Mouse (Mus musculus) frontal cortex, postnatal 10 days (tissue): ENCODE data around the gene Zcchc4.
A peak's percentile ranks its signal among the peaks of the same experiment; 100 is the strongest.

ENCODE experiments used
- DNase-seq, 2 experiments: peaks; one replicate each; pipeline ENCODE4 v3.0.0; 2022; ENCODE audit warnings: low spot score in 2 of 2, mixed read lengths in 1 of 2

Zcchc4 gene

DNA sequence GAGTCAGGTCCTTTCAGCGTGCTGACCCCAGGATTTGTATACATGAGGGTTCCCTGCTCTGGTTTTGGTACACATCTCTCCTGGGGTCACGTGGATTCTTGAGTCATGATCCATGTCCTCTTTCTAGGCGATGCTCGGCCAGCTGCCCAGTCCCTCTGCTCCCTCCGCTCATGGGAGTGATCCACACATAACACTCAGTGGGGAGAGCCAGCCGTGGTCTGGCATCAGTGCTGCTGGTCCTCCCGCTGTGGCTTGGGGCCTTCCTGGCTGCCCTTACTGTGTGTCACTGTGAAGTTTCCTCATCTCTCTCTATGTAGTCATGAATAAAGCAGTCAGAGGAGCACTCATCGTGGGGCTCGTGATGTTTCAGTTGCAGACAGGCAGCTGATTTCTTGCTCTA lies 18.9 kb downstream of the Zcchc4 start:
- DNase-seq, result no peak

GRCm38 (mm10) chr5:52799274-52799985 lies 24.2 kb downstream of the Zcchc4 start:
- no peak for DNase-seq

DNA sequence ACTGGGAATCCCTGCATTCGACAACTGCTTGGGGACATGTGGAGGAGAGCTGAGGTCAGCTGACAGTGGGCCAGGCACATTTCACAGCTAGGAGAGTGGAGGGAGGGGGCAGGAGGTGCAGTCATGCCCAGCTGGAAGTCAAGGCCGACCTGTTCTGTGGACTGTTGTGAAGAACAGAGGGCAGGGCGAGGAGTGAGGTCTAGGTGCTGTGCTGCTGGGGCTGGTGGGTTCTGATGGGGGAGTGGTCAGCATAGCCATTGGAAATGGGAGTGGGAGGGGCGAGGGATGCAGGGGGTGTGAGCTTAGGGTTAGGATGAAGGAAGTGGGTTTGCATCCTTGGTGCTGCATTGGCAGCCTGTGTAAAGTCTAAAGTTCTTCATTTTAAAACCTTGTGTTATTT lies 30.6 kb downstream of the Zcchc4 start:
- no peak for DNase-seq

GRCm38 (mm10) chr5:52806349-52806748 lies 31.1 kb downstream of the Zcchc4 start:
- DNase-seq, result no peak

- DNase-seq, result no peak
Observed at GRCm38 (mm10) chr5:52807030-52807429, 31.8 kb downstream of the Zcchc4 start.

GRCm38 (mm10) chr5:52810446-52810845 lies 35.2 kb downstream of the Zcchc4 start:
- no peak for DNase-seq

DNA sequence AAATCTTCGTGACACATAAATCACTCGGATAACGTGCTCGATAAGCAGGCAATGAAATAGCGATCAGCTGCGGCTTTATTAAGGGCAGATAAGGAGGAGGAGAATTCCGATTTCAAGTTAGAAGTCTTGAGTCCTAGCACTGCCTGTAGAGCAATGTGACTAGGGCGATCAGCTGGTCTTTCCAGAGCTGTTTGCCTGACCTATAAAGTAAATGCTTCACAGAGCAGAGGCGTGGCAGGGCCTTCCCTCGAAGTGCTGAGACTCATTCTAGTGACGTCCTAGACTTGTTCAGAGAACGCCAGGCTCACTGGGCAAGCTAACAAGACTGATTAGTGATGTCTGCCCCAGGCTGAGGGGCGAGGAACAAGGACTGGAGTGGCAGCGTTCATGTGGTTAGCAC lies 35.8 kb downstream of the Zcchc4 start:
- no peak for DNase-seq

DNA sequence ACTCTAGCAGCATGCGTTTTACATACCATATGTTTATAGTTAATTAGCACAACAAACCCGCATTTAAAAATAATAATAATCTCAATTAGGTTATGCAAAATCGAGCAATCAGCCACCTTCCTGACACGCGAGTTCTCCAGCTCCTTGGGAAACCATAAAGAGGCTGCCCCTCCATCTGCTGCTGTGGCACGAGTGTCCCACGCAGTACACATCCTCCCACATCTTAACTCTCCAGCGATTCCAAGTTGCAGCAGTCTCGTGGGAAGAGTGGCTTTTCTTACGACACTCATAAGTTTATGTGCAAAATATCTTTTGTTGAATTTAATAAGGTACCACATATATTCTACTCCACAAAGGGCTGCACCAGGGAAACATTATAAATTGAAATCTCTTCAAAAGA lies 37.2 kb downstream of the Zcchc4 start:
- no peak for DNase-seq

- no peak for DNase-seq
Observed at GRCm38 (mm10) chr5:52813312-52813711, 38.1 kb downstream of the Zcchc4 start.

GRCm38 (mm10) chr5:52818676-52819075 lies 43.5 kb downstream of the Zcchc4 start:
- DNase-seq, result no peak

- DNase-seq, result peak in 1 of 2 experiments; percentile 32
Observed at GRCm38 (mm10) chr5:52821691-52822090, 46.5 kb downstream of the Zcchc4 start.

- no peak for DNase-seq
Observed at GRCm38 (mm10) chr5:52827923-52828322, 52.7 kb downstream of the Zcchc4 start.

DNA sequence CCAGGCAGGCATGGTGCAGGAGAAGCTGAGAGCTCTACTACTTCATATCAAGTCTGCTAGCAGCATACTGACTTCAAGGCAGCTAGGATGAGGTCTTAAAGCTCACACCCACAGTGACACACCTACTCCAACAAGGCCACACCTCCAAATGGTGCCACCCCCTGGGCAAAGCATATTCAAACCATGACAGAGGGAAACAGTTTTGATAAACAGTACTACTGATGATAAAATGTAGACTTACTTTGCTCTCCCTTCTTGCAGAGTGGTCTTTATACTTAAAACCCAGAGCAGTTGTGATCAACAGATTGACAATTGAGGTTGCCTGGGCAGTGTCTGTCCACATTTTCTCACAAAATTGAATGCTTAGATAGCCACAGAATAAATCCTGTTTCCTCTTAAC lies 57.8 kb downstream of the Zcchc4 start:
- no peak for DNase-seq

DNA sequence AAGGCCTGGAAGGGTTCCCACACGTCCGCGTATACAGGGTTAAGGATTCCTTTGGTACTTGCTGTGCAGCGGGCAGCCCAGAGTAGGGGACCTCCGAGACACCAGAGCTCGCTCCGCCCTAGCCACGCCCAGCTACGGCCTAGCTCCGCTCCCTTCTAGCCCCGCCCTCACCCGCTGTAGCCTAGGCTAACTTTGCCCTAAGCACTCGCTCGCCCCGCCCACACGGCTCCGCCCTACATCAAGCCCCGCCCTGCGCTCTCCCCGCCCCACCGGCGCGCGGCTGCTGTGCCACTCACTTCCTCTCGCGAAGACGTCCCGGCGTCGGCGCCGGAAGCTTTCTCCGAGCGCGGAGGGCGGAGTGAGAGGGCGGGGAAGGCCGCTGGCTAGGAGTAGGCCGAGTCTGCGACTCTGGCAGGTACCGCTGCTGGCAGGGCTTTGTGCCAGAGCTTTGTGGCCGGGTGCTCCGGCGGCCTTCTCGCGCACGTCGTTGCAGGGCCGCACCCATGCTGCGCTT lies 58.6 kb downstream of the Zcchc4 start, which contains the start of gene Anapc4:
Gene Anapc4 (plus strand): TSS at position 252 of the 514 bp plus-strand sequence.
- DNase-seq, result peak; percentile 99 to 100

DNA sequence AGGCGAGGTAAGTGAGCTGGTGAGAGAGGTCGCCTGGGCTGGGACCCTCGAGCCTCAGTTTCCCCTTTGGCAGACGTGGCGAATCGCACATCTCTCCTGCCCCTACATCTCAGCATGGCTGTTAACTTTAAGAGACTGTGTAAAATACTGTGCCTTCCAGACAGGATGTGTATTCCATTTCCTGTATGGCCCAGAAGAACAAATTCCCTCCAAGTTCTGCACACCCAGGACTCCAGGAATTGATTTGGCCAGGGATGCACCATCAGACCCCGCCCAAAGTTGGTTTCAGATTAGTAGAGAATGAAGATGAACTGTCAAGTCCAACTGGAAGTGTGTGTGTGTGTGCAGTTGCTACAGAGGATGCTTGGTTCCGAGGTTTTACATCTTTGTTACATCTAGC lies 59.2 kb downstream of the Zcchc4 start:
- no peak for DNase-seq

DNA sequence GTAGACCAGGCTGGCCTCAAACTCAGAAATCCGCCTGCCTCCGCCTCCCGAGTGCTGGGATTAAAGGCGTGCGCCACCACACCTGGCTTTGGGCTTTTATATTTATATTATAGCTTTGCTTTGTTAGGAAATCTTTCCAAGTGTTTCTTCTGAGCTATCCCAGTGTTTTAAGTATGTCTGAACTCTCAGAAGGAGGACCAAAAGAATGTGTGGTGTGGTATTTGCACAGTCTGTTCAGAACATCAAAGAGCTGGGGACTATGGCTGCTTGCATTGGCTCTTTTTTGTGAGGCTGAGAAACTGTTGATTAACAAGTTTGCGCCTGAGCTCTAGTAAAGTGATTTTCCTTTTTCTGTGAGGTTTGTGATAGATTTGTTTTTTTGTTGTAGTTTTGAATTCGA lies 69.1 kb downstream of the Zcchc4 start:
- no peak for DNase-seq

DNA sequence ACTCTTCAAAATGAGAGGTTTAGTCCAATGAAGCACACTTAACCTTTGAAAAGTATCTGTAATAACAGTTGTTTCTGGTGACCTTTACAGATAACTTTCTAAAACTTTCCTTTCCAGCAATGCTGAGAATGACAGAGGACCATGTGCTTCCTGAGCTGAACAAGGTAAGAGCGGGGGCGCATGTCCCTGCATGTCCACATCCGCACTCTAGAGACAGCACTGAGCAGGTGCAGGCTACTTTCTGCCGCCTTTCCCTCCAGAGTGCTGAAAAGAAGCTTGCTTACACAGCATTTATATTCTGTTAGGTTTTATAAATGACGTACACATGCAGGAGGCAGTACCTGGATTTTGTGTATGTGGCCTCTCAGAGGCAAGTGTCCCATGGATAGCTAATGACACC lies 80.5 kb downstream of the Zcchc4 start:
- DNase-seq, result no peak

- no peak for DNase-seq
Observed at GRCm38 (mm10) chr5:52864446-52864845, 89.2 kb downstream of the Zcchc4 start.

DNA sequence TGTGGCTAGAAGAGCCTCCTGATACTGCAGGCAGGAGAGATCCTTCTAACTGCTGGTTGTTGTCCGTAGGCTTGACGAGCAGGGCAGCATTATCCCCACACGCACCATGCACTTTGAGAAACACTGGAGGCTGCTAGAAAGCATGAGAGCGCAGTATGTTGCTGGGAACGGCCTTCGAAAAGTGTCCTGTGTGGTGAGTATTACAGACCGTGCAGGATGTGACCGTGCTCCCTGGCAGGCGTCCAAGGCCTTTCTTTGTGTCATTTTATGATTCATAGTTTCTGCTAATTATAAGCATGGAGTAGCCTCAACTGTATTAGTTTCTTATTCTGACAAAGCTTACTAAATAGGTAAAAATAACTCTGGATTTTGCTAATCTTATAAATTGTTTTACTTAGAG lies 90.6 kb downstream of the Zcchc4 start:
- no peak for DNase-seq

DNA sequence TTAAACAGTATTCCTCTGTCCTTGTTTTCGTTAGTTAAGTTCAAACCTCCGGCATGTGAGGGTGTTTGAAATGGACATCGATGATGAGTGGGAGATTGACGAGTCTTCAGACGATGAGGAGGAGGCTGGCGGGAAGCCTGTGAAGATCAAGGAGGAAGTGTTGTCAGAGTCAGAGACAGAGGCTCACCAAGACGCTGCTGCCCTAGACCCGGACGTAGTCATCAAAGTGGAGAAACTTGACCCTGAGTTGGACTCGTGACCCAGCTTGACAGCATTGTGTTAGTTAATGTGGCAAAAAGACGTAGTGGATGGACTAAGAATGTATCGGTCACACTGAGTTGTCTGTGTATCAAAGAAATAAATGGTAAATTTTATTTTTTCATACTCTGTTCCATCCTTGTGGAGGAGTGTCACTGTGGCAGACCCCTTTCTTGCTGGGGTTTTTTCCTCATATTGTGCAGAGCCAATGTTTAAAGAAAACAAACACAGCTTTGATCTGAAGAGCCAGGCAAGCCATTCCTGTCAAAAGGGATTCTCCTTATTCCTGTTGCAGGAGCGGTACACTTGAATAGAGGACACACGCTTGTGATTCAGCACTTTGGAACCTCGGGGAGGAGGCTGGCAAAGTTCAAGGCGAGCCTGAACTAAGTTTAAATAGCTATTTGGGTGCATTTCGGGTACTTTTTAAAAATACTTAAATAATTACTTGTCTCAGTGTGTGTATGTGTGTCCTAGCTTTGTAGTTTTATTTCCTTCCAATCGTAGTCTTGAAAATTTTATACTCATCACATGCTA lies 91.3 kb downstream of the Zcchc4 start:
- no peak for DNase-seq

GRCm38 (mm10) chr5:52868918-52869703 lies 93.9 kb downstream of the Zcchc4 start:
- DNase-seq, result no peak

DNA sequence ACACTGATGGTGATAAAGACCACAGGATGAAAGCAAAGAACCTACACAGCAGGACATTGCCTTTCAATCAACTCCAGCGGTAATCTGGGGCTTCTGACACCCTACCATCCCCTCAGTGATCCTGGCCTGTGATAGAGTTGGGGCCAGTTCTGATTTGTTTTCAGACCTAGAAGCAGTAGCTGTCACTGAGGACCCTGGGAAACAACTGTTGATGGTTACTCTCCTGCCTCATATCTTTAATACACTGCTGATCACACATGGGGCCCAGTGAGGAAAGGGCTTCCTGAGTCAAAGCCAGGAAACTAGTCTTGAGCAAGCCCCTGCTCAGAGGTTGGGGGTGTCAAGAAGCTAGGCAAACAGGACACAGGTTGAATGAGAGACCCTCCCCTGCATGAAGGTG lies 96.3 kb downstream of the Zcchc4 start:
- DNase-seq, result no peak
